Mouse (Mus musculus) ES-Bruce4 (cell line): ENCODE data around the gene Gm28043. TPM values are rescaled to one million over a fixed set of nuclear protein-coding genes. Genes with fewer than 3 reads are reported as not detected.
A peak's percentile ranks its signal among the peaks of the same experiment; 100 is the strongest.

ENCODE experiments used
- H3K27ac ChIP-seq: 2 replicates; pipeline ENCODE4 v1.5.1; 2012; ENCODE audit warnings: low read length, inconsistent platforms; ENCODE audit not compliant: insufficient read depth
- H3K27me3 ChIP-seq: 2 replicates; pipeline ENCODE4 v1.6.1; 2012; ENCODE audit warnings: mild to moderate bottlenecking, low read length, inconsistent platforms; ENCODE audit not compliant: control insufficient read depth, poor library complexity, insufficient read depth, severe bottlenecking
- H3K36me3 ChIP-seq: 2 replicates; pipeline ENCODE4 v1.6.1; 2012; ENCODE audit warnings: inconsistent platforms, mild to moderate bottlenecking, low read length, moderate library complexity; ENCODE audit not compliant: control insufficient read depth, poor library complexity, insufficient read depth, severe bottlenecking
- H3K4me1 ChIP-seq: one replicate; pipeline ENCODE4 v1.8.1; 2011; ENCODE audit warnings: low read length; ENCODE audit not compliant: control insufficient read depth, insufficient read depth
- H3K4me3 ChIP-seq: 2 replicates; pipeline ENCODE4 v1.5.1; 2011; ENCODE audit warnings: low read depth, mild to moderate bottlenecking, low read length
- H3K9ac ChIP-seq: 2 replicates; pipeline ENCODE4 v1.6.1; 2012; ENCODE audit warnings: low read depth, mild to moderate bottlenecking, inconsistent platforms; ENCODE audit not compliant: poor library complexity, severe bottlenecking
- H3K9me3 ChIP-seq: replicated peaks from 2 replicates; pipeline ENCODE4 v1.6.1; 2012; ENCODE audit warnings: mild to moderate bottlenecking, low read length, inconsistent platforms; ENCODE audit not compliant: control insufficient read depth, poor library complexity, insufficient read depth, severe bottlenecking
- CTCF ChIP-seq: IDR thresholded peaks from one replicate; pipeline ENCODE4 v1.8.1; 2011; ENCODE audit warnings: low read depth, low read length
- EP300 ChIP-seq: IDR thresholded peaks from 2 replicates; pipeline ENCODE4 v1.6.1; 2011; ENCODE audit warnings: low read depth, low read length; ENCODE audit not compliant: insufficient read depth
- POLR2A ChIP-seq: IDR thresholded peaks from one replicate; pipeline ENCODE4 v1.8.1; 2011; ENCODE audit warnings: low read length; ENCODE audit not compliant: insufficient read depth
- polyA plus RNA-seq: library from polyadenylated mRNA; stranded (reverse); fragments of >200 nt; gene quantifications from 2 replicates; pipeline ENCODE4 v1.2.4, GENCODE M21; 2011; ENCODE audit warnings: low read depth; ENCODE audit not compliant: missing spikeins, insufficient read depth, insufficient read length

Gene Gm28043
- polyA plus RNA-seq, 1 experiment = 4.8 TPM

- no peak for TF ChIP-seq EP300
- TF ChIP-seq CTCF = no peak
- no peak for TF ChIP-seq POLR2A
- Histone ChIP-seq H3K9me3 (no peaks in the 10 kb centered on the region), H3K27ac (no peak overlapping the region), H3K4me3 (no peak overlapping the region), H3K36me3 (no peaks in the 10 kb centered on the region), H3K27me3 (no peaks in the 10 kb centered on the region), H3K9ac (no peak overlapping the region), H3K4me1 (peaks cover 5% of the 10 kb centered on the region)
Observed at GRCm38 (mm10) chr17:29719628-29720575, 105.2 kb downstream of the Gm28043 start.

GRCm38 (mm10) chr17:29720755-29721365 lies 106.2 kb downstream of the Gm28043 start:
- H3K4me3 ChIP-seq = no peak overlapping the region
- no peaks in the 10 kb centered on the region for H3K36me3 ChIP-seq
- no peak for TF ChIP-seq EP300
- TF ChIP-seq POLR2A = no peak
- no peak for TF ChIP-seq CTCF
- no peak overlapping the region for H3K9ac ChIP-seq
- no peaks in the 10 kb centered on the region for H3K27me3 ChIP-seq
- no peak overlapping the region for H3K27ac ChIP-seq
- H3K4me1 ChIP-seq = peaks cover 5% of the 10 kb centered on the region
- H3K9me3 ChIP-seq = no peaks in the 10 kb centered on the region

GRCm38 (mm10) chr17:29724610-29725009 lies 109.9 kb downstream of the Gm28043 start:
- Histone ChIP-seq H3K27ac (no peak overlapping the region), H3K9ac (no peak overlapping the region)
- TF ChIP-seq CTCF (no peak), POLR2A (no peak), EP300 (no peak)

GRCm38 (mm10) chr17:29725027-29725620 lies 110.4 kb downstream of the Gm28043 start:
- H3K27ac ChIP-seq = no peak overlapping the region
- no peaks in the 10 kb centered on the region for H3K36me3 ChIP-seq
- H3K9me3 ChIP-seq = no peaks in the 10 kb centered on the region
- no peaks in the 10 kb centered on the region for H3K27me3 ChIP-seq
- H3K4me1 ChIP-seq = no peaks in the 10 kb centered on the region
- H3K9ac ChIP-seq = no peak overlapping the region
- TF ChIP-seq POLR2A (no peak), CTCF (no peak), EP300 (no peak)
- no peak overlapping the region for H3K4me3 ChIP-seq

More at GRCm38 (mm10) chr17:29724610-29725009, 109.9 kb downstream of the Gm28043 start:
- Histone ChIP-seq H3K4me3 (no peak overlapping the region), H3K36me3 (no peaks in the 10 kb centered on the region), H3K4me1 (peaks cover 2% of the 10 kb centered on the region), H3K27me3 (no peaks in the 10 kb centered on the region), H3K9me3 (no peaks in the 10 kb centered on the region)

GRCm38 (mm10) chr17:29728082-29728481 lies 113.4 kb downstream of the Gm28043 start:
- H3K9ac ChIP-seq = no peak overlapping the region
- H3K36me3 ChIP-seq = no peaks in the 10 kb centered on the region
- H3K27me3 ChIP-seq = no peaks in the 10 kb centered on the region
- no peaks in the 10 kb centered on the region for H3K9me3 ChIP-seq
- H3K4me1 ChIP-seq = no peaks in the 10 kb centered on the region
- no peak for TF ChIP-seq POLR2A
- peak; percentile 55 for TF ChIP-seq CTCF
- H3K4me3 ChIP-seq = no peak overlapping the region
- no peak overlapping the region for H3K27ac ChIP-seq
